Mouse (Mus musculus) ovary, postnatal 36 days (tissue): Measurements from ENCODE around the gene Mast3.

Experiments
- DNase-seq: peaks from one replicate; pipeline ENCODE4 v3.0.0; 2022; ENCODE audit warnings: low spot score, mixed read lengths

Gene Mast3

DNA sequence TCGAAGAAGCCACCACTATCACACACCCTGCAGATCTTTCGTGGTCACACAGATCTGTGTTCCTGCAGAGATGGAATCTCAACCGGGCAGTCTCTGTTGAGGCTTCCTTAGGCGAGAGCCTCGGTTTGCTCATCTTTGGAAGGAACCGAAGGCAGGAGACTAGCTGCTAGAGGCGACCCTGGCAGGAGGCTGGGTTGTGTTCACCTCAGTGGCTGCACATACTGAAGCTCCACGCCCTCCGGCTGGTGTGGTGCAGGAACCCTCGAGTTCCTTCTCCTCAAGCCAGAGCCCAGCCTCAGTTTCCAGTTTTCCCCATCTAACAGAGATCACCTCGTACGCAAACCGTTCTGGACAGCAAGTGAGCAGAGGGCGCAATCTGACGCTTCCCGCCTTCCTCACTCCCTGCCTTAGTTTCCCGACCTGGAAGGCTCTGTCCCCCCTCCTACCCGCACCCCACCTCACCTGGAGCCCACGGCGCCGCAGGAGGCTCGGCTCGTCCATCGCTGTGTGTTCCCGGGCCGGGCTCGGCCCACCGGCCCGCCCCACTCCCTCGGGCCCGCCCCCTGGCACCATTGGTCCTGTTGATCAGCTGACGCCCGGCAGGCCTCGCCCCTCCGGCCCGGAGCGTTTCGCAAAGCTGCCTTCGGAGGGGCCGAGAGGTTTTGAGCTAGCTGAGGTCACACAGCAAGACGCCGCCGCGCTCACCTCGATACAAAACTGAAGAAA is at the start of gene Mast3:
Gene Mast3 (minus strand): TSS at position 574 of the 726 bp plus-strand sequence.
- DNase-seq = peak; percentile 84

DNA sequence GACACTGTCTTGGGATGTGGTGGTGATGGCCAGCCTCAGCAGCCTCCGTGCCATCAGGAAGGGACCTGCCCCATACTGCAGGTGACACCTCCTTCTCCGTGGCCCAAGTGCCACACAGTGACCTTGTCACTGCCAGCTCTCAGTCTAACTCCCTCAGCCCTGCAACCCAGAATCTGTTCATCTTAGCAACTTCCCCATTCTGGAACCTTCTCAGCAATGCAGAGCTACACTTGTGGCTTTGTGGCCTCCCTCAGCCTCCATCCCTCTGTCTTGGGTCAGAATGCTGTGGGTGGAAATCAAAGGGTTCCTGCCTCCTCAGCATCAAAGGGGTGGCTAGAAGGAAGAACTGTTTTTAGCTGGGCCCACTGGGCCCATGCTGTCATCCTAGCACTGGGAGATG is 49.0 kb upstream of the Mast3 start:
- no peak for DNase-seq

DNA sequence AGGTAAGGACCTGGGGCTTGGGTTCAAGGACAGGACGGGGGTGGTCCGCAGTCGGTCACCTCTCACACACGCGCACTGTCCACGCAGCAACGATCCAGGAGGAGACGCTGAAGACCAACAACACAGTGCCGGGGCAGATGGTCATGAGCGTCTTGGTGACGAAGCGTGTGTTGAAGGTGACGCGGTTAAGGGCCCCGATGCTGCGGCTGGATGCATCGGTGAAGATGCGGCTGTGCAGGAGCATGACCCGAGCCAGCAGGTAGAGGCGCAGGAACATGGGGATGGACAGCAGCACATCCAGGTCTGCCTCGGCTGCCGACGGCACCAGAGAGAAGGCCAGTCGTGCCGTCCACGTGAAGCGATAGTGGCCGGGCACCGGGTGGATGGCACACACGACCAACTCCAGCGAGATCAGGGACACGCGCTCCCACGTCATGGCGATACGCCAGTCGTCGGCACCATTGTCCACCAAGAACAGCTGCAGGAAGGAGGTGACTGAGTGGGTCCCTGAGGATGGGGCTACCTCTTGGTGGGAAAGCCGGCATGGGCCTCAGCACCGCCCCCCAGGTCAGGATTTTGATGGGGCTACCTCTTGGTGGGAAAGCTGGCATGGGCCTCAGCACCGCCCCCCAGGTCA is 47.9 kb upstream of the Mast3 start:
- DNase-seq = no peak

DNA sequence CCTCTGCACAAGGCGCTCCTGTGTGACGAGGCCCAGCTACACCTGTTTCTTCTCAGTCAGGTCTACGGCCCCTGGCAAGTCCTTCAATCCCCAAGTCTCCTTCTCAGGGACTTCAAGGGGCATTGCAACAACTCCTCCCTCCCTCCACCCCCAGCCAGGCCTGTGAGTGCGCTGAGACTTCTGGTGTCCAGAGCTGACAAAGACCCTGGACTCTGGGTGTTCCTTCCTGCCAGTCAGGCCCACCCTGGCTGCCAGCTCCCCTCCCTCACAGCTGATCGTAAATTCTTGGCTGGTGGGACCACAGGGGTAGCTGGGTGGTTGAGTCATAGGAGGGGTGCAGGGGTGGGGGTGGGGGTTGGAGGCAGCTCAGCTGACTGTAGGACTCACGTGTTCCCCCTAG is 47.0 kb upstream of the Mast3 start:
- DNase-seq = no peak

DNA sequence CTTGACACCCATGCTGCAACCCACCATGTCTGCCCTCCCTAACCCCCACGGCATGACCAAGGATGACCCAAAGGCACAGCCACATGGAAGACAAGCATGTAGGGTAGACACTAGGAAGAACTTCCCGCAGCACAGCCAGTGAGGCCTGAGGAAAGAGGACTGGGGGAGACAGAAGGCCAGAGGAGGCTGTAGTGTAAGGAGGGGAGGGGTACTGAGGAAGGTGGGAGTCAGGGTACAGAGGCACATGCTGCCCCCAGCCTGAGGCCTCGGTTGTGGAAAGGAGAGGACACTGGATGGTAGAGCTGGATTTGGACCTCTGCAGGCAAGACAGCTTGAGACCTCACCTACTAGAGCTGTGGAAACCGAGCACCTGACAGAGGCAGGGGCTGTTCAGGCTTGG is 46.1 kb upstream of the Mast3 start:
- DNase-seq = no peak

DNA sequence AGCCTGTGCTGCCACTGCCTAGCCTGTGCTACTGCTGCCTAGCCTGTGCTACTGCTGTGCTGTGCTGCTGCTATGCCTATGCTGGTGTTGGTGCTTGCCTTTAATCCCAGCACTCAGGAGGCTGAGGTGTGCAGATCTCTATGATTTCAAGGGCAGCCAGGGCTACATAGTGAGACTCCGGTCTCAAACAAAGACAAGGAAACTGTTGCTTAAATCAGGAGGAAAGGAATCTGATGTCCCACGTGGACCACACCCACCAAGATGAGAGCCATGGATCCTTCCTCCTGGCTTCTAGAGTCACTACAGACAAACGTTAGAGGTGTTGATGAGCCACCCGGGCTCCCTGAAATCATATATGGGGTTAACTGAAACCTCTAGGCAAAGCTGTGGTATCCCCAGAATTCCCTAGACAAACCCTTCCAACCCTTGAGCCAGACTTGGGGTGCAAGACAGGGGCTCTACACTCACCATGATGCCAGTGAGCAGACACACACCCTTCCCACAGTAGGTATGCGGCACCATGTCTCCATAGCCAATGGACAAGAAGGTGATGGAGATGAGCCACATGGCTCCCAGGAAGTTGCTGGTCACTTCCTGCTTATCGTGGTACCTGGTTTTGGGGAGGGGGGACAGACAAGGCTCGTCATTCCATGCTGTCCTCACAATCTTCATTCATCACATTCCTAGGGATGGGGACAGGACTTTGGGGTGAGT is 45.4 kb upstream of the Mast3 start:
- no peak for DNase-seq

DNA sequence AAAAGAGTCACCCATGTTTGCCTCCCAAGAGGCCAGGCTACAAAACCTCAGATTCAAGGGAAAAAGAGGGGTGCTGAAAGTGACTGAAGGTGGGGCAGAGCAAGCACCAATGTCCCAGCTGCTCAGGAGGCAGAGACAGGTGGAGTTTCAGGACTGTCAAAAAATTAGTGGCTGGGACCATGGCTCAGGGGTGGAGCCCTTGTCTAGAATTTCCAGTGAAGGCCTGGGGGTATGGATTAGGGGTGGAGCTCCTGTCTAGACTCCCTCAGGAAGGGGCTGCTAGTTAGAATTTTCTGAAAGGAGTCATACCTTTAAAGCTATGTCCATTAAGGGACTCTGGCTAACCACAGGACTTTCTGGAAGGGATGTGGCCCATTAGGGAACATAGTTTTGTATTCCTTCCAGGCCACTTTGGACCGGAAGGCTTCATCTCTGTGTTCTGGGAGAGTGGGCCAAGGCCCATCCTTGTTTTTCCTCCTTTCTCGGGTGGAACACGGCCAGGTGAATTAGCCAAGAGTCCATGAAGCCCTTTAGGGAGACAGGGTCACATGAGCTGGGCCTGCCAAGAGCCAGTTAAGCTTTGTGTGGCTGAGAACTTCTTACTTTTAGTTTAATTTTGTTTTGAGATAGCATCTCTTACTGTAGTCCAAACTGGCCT is 44.6 kb upstream of the Mast3 start:
- no peak for DNase-seq

DNA sequence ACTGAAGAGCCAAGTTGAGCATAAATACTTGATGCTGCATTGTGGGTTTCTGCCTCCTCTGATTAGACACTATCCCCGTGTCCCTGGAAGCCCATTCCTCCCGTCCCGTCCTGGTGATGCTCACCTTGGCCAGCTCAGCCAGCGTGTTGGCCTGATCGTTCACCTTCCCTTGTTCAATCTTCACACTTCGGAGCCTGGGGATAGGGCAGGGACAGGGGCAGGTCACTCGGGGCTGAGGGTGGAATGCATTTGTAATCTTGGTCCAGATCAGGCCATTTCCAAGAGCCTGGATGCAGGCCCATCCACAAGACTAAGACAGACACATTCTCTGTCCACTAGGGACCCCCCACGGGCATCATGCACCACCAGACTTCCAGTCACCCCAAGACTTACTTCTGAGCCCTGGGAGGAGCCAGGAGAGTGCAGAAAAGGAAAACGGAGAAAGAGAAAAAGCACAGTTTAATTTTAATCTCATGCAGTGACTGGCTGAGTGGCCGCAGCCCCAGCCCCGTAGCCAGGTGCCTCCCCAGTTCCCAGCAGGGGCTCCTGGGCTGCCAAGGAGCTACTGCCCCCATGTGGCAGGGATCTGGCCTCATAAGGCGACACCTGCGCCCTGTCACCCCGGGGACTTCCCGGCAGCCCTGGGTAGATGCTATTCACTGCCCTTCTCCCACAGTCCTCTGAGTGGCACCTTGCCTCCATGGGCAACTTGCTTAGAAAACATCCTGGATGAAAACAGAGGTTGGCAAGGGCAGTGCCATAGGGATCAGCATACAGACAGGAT is 41.7 kb upstream of the Mast3 start:
- no peak for DNase-seq

DNA sequence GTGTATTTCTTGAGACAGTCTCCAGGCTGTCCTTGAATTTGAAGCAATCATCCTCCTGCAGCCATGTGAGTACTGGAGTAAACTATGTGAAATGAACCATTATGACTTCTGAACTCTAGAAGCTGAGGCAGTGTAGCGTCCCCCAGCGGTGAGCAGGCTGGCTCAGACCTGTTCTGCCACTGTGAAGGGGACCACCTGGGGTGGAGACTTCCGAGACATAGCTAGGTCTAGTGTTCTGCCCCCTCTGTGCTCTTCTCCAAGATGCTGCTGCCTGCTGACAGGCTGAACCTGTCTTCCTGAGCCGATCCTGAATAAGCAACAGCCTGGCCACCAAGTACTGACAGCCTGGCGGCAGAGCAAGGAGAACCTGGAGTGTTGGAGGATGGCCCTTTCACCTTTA is 40.3 kb upstream of the Mast3 start:
- no peak for DNase-seq

DNA sequence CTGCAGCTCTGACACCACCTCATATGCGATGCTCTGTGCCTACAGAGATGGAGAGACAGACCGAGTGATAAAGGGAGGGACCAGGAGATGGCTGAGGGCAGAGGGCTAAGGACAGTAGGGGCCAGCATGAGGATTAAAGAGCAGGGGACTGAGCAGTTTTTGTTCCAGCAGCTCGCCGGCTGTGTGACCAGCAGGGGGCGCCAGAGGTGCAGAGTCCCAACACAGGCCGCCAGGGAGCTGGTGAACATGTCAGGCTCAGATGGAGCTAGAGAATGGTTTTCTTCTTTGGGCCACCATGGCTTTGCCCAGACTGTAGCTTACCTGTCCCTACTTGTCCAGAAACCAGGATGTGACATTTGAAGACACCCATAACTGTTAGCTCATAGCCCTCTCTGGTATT is 39.7 kb upstream of the Mast3 start:
- DNase-seq = peak; percentile 90

DNA sequence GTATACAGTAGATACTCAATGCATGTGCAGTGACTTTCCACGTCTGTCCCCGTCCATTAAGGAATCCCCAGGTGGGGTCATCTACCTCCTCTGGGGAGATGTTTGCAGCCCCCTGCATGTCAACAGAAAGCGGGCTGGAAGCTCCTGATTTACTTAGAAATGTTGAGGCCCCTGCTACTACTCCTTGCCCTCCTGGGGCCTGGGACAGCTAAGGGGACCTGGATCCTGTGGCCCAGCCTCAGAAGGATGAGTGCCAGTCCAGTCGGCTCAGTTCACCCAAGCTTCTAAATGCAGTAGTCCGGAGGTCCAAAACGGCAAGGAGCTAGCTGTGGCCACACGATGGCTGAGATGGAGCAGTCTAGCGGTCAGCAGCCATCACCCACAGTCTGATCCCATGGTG is 39.1 kb upstream of the Mast3 start:
- no peak for DNase-seq

DNA sequence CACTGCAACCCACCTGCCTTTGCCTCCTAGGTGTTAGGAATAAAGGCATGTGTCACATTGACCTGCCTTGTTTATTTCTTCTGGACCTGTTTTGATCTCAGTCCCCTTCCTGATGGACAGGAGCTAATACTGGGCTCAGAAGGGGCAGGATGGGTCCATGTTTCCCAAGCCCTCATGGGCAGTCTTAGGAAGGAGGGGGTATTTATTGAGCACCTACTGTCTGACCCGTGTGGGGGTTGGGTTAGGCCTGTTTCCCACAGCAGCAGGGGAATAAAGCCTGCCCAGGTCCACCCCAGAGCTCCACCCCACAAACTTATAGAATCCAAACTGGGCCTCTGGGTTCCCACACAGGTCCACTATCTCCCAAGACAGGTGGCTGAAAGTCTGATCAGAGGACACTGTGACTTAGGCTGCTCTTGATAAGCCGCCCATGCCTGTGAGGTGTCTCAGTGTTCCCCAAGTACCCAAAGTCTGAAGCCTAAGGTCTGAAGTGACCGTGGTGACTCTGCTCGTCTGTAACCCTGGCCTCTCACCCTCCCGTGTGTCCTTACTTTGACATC is 38.4 kb upstream of the Mast3 start:
- no peak for DNase-seq

DNA sequence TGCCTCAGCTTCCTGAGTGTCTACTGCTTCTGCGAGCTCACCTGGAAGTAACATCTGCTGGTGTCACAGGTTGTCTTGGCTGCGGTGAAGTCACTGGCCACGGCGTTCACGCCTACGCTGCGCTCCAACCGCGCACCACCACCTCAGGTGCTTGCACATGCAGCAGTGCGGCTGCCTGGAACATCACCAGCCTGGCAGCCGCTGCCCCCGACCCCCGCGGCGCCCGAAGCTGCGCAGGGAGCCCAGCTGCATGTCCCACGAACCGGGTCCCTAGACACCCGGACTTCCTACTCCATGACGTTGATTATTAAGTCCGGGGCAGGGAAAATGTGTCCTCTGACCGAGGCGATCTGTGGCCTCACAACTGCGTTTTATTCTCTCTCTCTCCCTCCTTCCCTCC is 37.6 kb upstream of the Mast3 start:
- DNase-seq = no peak

DNA sequence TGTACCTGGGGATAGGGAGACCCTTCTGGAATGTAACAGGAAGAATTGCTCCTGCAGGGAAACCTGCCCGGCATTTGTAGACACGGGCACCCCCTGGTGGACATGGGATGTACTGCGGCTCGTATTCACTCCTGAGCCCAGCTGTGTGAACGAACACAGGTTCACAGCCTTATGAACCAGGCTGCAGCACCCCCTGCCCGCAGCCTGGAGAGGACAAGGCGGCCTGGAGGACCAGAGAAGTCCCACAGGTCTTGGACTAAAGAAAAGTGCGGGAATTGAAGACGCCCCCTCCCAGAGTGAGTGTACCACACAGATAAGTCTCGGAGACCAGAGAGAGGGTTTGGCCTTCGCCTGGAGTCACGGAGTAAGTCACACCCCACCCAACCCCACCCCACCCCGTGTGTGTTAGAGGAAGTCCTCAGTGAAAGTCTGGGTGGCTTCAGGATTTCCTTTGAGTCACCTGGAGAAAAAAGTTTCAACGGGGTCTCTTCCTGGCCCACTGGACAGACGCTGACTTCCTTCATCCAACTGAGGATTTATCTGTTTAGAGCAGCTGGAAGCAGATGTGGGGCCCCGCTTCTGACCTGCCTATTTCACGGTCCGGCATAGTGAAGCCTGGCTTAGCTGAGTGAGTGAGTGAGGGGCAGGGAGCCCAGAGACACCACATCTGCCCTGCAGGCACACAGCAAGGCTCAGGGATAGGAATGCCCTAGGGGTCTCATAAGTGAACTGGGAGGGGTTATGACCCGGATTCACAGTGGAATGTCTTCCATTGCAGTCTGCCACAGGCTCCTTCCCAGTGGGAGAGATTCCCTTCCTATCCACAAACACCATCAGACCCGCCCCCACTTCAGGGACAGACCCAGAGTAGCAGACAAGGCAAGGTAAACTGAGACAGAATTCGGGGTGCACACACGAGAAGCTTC is 36.6 kb upstream of the Mast3 start:
- DNase-seq = peak; percentile 90

DNA sequence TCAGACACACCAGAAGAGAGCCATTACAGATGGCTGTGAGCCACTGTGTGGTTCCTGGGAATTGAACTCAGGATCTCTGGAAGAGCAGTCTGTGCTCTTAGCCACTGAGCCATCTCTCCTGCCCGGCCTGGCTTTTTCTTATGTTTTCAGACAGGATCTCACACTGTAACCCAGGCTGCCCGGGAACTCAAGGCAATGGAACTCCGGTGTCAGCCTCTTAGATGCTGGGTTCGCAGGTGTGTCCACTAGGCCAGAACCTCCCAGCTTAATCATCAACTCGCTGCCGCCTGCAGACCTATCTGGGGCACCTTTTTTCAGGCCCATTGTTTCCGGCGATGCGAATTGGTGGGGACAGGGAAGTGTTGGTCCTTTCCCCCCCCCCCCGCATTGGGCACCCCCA is 35.7 kb upstream of the Mast3 start:
- no peak for DNase-seq

DNA sequence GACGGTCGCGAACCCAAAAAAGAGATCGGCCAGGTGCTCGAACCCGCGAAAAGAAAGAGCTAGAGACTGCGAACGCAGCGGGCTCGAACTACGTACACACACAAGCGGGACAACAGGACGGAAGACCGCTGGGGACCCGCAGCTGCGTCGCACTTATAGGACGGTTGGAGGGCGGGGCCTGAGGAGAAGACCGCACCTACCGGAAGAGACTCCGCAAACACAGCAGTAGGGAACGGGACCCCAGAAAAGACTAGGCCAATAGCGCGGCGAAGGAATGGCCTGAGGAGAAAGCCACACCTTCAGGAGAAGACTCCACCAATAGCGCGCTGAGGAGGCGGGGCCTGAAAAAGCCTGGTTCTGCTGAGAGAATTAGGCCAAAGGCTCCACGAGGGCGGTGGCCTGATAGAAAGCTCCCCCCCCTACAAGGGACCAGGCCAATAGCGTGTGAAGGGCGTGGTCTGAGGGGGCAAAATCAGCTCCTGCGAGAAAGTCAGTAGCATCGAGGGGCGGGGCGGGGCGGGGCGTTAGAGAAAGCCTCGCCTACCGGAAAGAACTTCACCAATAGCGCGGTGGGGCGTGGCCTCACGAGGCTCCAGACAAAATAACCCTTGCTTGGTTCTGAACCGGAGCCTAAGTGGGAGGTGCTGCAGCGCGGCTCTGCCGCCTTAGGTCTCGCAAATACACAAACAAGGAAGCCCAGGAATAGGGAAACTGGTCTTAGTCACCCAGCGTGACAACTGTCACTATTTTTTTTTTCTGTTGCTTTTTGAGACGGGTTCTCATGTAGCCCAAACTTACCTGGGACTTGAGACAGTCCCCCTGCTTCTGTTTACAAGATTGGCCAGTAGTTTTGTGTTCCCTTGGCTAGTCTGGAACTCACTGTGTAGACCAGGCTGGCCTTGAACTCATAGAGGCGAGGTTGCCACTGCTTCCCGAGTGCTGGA is 34.8 kb upstream of the Mast3 start, which contains the start of gene Arrdc2:
Gene Arrdc2 (minus strand): TSS at position 313 of the 944 bp plus-strand sequence.
- peak; percentile 97 for DNase-seq

DNA sequence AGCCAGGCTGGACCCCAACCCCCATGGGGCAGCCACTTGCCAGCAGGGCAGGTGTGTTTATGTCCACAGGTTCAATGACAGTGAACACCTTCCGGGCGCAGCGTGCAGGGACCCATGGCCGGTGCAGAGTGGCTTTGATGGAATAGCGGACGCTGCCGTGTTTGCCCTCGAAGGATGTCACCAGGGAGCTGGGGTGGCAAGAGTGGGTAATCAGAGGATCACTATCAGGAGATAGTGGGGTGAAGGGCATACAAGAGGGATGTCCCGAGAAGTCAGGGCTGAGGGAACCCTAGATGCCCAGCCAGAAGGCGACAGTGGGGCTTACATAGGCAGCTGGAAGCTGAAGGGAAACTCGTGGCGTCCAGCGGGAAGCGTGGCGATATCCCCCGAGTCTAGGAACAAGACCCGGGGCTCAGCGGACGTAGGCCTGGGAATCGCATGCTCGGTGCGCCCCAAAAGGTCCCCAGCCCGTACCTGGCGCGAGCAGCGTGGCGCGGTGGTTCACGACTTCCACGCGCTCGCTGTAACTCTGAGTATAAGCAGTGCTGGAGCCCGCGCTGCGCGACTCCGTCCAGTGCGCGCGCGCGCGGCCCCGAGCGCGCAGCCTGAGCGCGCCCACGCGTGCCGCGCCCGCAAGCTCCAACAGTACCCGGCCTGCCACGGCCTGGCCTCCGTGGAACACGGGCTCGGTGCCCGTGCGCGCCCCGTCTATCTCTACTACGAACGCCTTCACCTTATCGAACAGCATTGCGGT is 34.0 kb upstream of the Mast3 start:
- DNase-seq = no peak

DNA sequence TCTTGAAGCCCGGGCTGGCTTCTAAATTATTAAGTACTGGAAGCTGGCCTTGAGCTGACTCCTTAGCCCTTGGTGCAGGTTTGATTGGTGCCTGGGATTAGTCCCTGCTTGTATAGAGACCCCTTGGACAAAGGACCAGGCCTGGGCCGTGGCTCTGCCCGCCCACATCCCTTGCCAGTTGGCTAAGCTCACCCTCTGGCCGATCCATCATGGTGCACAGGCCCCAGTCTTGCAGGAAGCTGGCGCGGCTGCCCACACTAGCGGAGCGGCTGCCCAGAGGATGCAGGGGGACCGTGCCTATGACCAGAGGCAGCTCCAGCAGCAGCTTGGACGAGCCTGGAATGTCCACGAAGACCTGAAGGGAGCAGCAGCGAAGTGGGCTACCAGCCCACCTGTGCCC is 31.8 kb upstream of the Mast3 start:
- no peak for DNase-seq

DNA sequence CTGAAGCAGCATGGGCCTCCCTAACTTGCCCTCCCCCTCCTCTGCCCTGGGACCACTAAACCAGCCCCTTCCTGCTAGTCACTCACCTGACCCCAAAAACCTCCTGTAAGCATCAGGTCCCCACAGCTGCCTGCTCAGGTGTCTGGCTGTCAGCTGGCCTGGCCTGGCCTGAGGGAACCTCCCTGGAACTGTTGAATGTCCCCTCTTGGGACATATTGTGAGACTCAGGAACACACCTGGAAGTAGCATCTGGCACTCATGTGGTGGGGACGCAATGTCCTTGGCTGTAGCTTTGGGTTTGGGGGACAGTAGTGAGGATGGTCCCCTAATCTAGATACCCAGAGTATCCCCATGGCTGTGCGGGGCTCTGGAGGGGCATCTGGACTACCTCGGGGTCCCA is 29.2 kb upstream of the Mast3 start:
- no peak for DNase-seq
